Mouse (Mus musculus) splenic B cell, adult 2 months (primary cell): ENCODE measurements around the gene Noxo1.
"Not testable (repeated sequence)": the region's sequence is repeated elsewhere in the genome, so short reads cannot be mapped to it uniquely, and the experiment has no call there.

Experiments used
- DNase-seq: peaks from one replicate; pipeline ENCODE4 v3.0.0-alpha.2; 2011; ENCODE audit warnings: low read depth, low spot score
- H3K27me3 ChIP-seq: 2 replicates; pipeline ENCODE4 v1.6.1; 2012; ENCODE audit warnings: mild to moderate bottlenecking, low read length, moderate library complexity, mixed read lengths; ENCODE audit not compliant: control insufficient read depth, poor library complexity, insufficient read depth, severe bottlenecking
- H3K36me3 ChIP-seq: 2 replicates; pipeline ENCODE4 v1.6.1; 2012; ENCODE audit warnings: mild to moderate bottlenecking, low read length, moderate library complexity, mixed read lengths; ENCODE audit not compliant: control insufficient read depth, poor library complexity, insufficient read depth, severe bottlenecking

The Noxo1 gene

GRCm38 (mm10) chr17:24696011-24696697 lies at the start of gene Noxo1, which contains the start of gene Gfer:
Noxo1 (plus strand) TSS chr17:24696234.
Gfer (minus strand) TSS chr17:24696156.
- Histone ChIP-seq H3K36me3 (no peaks in the 10 kb centered on the region), H3K27me3 (no peaks in the 10 kb centered on the region)
- DNase-seq: peak; percentile 87

- DNase-seq: no peak
- H3K36me3 ChIP-seq: no peaks in the 10 kb centered on the region
- no peaks in the 10 kb centered on the region for H3K27me3 ChIP-seq
These were observed 49.7 kb upstream of the Noxo1 start for GRCm38 (mm10) chr17:24646381-24646780.

GRCm38 (mm10) chr17:24647493-24647892 lies 48.5 kb upstream of the Noxo1 start:
- Histone ChIP-seq H3K27me3 (no peaks in the 10 kb centered on the region), H3K36me3 (no peaks in the 10 kb centered on the region)
- DNase-seq: no peak

- no peaks in the 10 kb centered on the region for H3K36me3 ChIP-seq
- DNase-seq: no peak
These were observed 47.2 kb upstream of the Noxo1 start for GRCm38 (mm10) chr17:24648731-24649377.

GRCm38 (mm10) chr17:24649581-24650069 lies 46.4 kb upstream of the Noxo1 start:
- H3K27me3 ChIP-seq: no peaks in the 10 kb centered on the region
- no peaks in the 10 kb centered on the region for H3K36me3 ChIP-seq
- no peak for DNase-seq

More at GRCm38 (mm10) chr17:24648731-24649377, 47.2 kb upstream of the Noxo1 start:
- no peaks in the 10 kb centered on the region for H3K27me3 ChIP-seq

DNA sequence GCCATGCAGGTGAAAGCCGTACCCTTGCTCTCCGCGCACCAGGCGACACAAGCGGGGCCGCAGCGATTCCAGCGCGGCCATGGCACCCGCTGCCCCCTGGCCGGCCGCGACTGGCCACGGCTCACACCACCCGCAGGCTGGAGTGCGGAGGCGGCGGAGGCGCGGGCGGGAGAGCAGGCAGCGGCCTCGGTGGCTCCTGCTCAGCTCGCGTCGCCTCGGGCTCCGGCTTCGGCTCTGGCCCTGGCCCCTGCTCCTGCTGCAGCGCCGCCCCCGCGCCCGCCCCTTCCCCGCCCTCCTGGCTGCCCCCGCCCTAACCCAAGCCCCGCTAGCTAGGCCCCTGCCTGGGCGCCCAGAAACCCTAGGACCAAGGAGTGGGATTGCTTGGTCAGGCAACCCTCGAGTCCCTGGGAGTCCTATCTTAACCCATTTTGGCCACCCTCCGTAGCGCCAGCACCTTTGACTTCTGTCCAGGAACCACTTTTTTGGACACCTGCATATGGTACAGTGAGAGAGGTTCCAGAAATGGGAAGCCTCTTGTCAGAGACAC lies 45.9 kb upstream of the Noxo1 start, which contains the start of gene Slc9a3r2:
Slc9a3r2 (minus strand) TSS at position 258 of the 547 bp plus-strand sequence.
- DNase-seq: no peak
- Histone ChIP-seq H3K27me3 (no peaks in the 10 kb centered on the region), H3K36me3 (no peaks in the 10 kb centered on the region)

DNA sequence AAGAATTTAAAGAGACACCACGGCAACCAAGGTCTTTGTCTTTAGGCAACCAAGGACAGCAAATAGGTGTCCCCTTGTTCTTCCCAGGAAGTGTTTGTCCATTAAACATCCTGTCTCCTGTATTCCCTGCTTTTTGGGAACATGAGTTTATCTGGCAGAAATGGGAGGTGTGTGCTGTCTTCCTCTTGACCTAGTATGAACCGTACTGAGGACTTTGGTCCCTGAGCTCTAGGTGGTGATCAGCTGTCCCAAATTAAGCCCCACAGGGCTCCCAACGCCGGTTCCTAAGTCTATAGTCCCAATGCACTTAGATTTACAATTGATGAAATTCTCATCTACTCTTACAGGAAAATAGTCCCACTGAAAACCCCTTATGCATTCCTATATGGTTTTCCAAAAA lies 45.3 kb upstream of the Noxo1 start:
- no peak for DNase-seq
- no peaks in the 10 kb centered on the region for H3K27me3 ChIP-seq
- H3K36me3 ChIP-seq: no peaks in the 10 kb centered on the region

- Histone ChIP-seq H3K27me3 (no peaks in the 10 kb centered on the region), H3K36me3 (no peaks in the 10 kb centered on the region)
- no peak for DNase-seq
These were observed 44.2 kb upstream of the Noxo1 start for GRCm38 (mm10) chr17:24651835-24652234.

- peak; percentile 87 for DNase-seq
- Histone ChIP-seq H3K36me3 (no peaks in the 10 kb centered on the region), H3K27me3 (no peaks in the 10 kb centered on the region)
These were observed 41.9 kb upstream of the Noxo1 start for GRCm38 (mm10) chr17:24653967-24654710.

- H3K27me3 ChIP-seq: no peaks in the 10 kb centered on the region
- DNase-seq: no peak
- no peaks in the 10 kb centered on the region for H3K36me3 ChIP-seq
These were observed 41.1 kb upstream of the Noxo1 start for GRCm38 (mm10) chr17:24654969-24655368.

GRCm38 (mm10) chr17:24658017-24658758 lies 37.8 kb upstream of the Noxo1 start, which contains the start of gene Npw:
Npw (minus strand) TSS chr17:24658457.
- no peaks in the 10 kb centered on the region for H3K36me3 ChIP-seq
- peak; percentile 45 for DNase-seq
- no peaks in the 10 kb centered on the region for H3K27me3 ChIP-seq

DNA sequence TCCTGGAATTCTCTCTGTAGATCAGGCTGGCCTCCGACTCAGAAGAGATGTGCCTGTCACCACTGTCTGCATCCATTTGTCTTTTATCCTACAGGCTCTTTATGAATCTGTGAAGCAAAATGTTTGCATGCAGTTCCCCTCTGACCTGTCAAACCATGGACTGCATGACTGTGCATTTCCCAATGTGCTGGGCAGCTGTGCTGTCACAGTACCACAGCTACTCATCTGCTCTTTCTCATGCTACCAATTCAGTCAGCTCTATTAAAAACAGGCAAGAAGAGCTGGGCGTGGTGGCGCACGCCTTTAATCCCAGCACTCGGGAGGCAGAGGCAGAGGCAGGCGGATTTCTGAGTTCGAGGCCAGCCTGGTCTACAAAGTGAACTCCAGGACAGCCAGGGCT lies 29.0 kb upstream of the Noxo1 start:
- not testable (repeated sequence) for H3K36me3 ChIP-seq, H3K27me3 ChIP-seq, DNase-seq

- Histone ChIP-seq H3K27me3 (no peaks in the 10 kb centered on the region), H3K36me3 (no peaks in the 10 kb centered on the region)
- DNase-seq: peak; percentile 83
These were observed 28.6 kb upstream of the Noxo1 start for GRCm38 (mm10) chr17:24667416-24667815.

- DNase-seq, H3K36me3 ChIP-seq, H3K27me3 ChIP-seq: not testable (repeated sequence)
These were observed 26.9 kb upstream of the Noxo1 start for GRCm38 (mm10) chr17:24669214-24669544.
